25 mouse cellular contexts compared by ENCODE assay signal in genomic region chr17:48268276-48268675, GRCm38 (mm10). TPM values are rescaled to one million over a fixed set of nuclear protein-coding genes. Genes with fewer than 3 reads are reported as not detected.
"Had no signal": no experiment of that assay in that cellular context is flagged by ENCODE, and none has a peak within 500 bp of the region (broad histone marks: within the 10 kb centered on the region; RNA-seq: fewer than 3 reads in every experiment).

No protein-coding gene starts in this region.

- DNase-seq: liver, postnatal 0 days; lung, adult 2 months; lung, postnatal 14 days; lung, postnatal 36 days; retina, postnatal 1 day; right cerebral cortex, adult 18-20 months; right cerebral cortex, postnatal 25 days; right cerebral cortex, postnatal 4 days; spleen, adult 18-20 months; thymus, adult 18-20 months; thymus, postnatal 14 days; thymus, postnatal 36 days had no signal

- H3K9me3 ChIP-seq: liver, embryonic 15.5 days; lung, embryonic 15.5 days; midbrain, embryonic 10.5 days; midbrain, embryonic 13.5 days; neural tube, embryonic 13.5 days; neural tube, embryonic 15.5 days had no signal

- H3K4me1 ChIP-seq: lung, embryonic 15.5 days; midbrain, embryonic 13.5 days; neural tube, embryonic 15.5 days had no signal

- H3K9ac ChIP-seq: liver, embryonic 15.5 days; liver, postnatal 0 days; lung, embryonic 15.5 days; midbrain, embryonic 13.5 days; neural tube, embryonic 13.5 days; neural tube, embryonic 15.5 days had no signal

- ATAC-seq: liver, postnatal 0 days; lung, postnatal 0 days; midbrain, embryonic 13.5 days; midbrain, embryonic 16.5 days had no signal

- H3K4me3 ChIP-seq: liver, embryonic 15.5 days; lung, embryonic 15.5 days; megakaryocyte, embryonic 14.5 days; midbrain, embryonic 10.5 days; midbrain, embryonic 13.5 days; myocyte; neural tube, embryonic 13.5 days; neural tube, embryonic 15.5 days had no signal

- H3K27ac ChIP-seq: liver, embryonic 15.5 days; lung, embryonic 15.5 days; macrophage; midbrain, embryonic 10.5 days; midbrain, embryonic 13.5 days; neural tube, embryonic 13.5 days; neural tube, embryonic 15.5 days had no signal

- H3K4me2 ChIP-seq: liver, embryonic 15.5 days; lung, embryonic 15.5 days; midbrain, embryonic 13.5 days; neural tube, embryonic 13.5 days; neural tube, embryonic 15.5 days had no signal

- H3K36me3 ChIP-seq: liver, embryonic 15.5 days; lung, embryonic 15.5 days; midbrain, embryonic 10.5 days; midbrain, embryonic 13.5 days; neural tube, embryonic 13.5 days; neural tube, embryonic 15.5 days had no signal

- H3K27me3 ChIP-seq: liver, embryonic 15.5 days; lung, embryonic 15.5 days; midbrain, embryonic 13.5 days; neural tube, embryonic 13.5 days; neural tube, embryonic 15.5 days had no signal

RNA-seq across cellular contexts. Expression of gene Treml4, which starts 4.2 kb away (rescaled TPM):
- polyA plus RNA-seq: myocyte; neural tube, embryonic 15.5 days had no signal

RNA-seq across cellular contexts. Expression of gene Trem3, which starts 20.7 kb away (rescaled TPM):
- polyA plus RNA-seq: midbrain, embryonic 10.5 days; midbrain, embryonic 13.5 days; midbrain, embryonic 16.5 days; neural tube, embryonic 11.5 days; neural tube, embryonic 15.5 days; stomach, embryonic 14.5 days had no signal

RNA-seq across cellular contexts. Expression of gene Treml2, which starts 31.0 kb away (rescaled TPM):
- polyA plus RNA-seq: myocyte; neural tube, embryonic 13.5 days had no signal

RNA-seq across cellular contexts. Expression of gene Trem1, which starts 35.7 kb away (rescaled TPM):
- polyA plus RNA-seq: midbrain, embryonic 10.5 days; midbrain, embryonic 13.5 days; midbrain, embryonic 16.5 days; myocyte; neural tube, embryonic 15.5 days; stomach, embryonic 14.5 days had no signal

RNA-seq across cellular contexts. Expression of gene B430306N03Rik, which starts 47.7 kb away (rescaled TPM):
- polyA plus RNA-seq: midbrain, embryonic 13.5 days; myocyte; neural tube, embryonic 11.5 days had no signal
